Mouse (Mus musculus) neural tube, embryonic 14.5 days (tissue): ENCODE measurements around the gene Adam10. TPM values are rescaled to one million over a fixed set of nuclear protein-coding genes. Genes with fewer than 3 reads are reported as not detected.
A peak's percentile ranks its signal among the peaks of the same experiment; 100 is the strongest.

Source experiments
- ATAC-seq: fragments of 200-750 bp; cut with Nextera tagmentation; 2 replicates; pipeline ENCODE4 v1.8.0; 2017; ENCODE audit warnings: low read depth, mild to moderate bottlenecking, moderate TSS enrichment, moderate library complexity
- H3K27ac ChIP-seq: fragments of 300-500 bp; sonication (generic); 2 replicates; pipeline ENCODE4 v1.5.1; 2014; ENCODE audit warnings: low read depth, mild to moderate bottlenecking, control low read depth, low read length, moderate library complexity, mixed read lengths
- H3K27me3 ChIP-seq: fragments of 300-500 bp; sonication (generic); 2 replicates; pipeline ENCODE4 v1.6.1; 2014; ENCODE audit warnings: low read length; ENCODE audit not compliant: control insufficient read depth, insufficient read depth
- H3K36me3 ChIP-seq: fragments of 300-500 bp; sonication (generic); 2 replicates; pipeline ENCODE4 v1.6.1; 2014; ENCODE audit warnings: low read length, mixed read lengths; ENCODE audit not compliant: control insufficient read depth, insufficient read depth
- H3K4me1 ChIP-seq: fragments of 300-500 bp; sonication (generic); 2 replicates; pipeline ENCODE4 v1.6.1; 2014; ENCODE audit warnings: low read length; ENCODE audit not compliant: control insufficient read depth, insufficient read depth
- H3K4me2 ChIP-seq: fragments of 300-500 bp; sonication (generic); 2 replicates; pipeline ENCODE4 v1.6.1; 2014; ENCODE audit warnings: mild to moderate bottlenecking, low read depth, low read length, control low read depth
- H3K4me3 ChIP-seq: fragments of 300-500 bp; sonication (generic); 2 replicates; pipeline ENCODE4 v1.5.1; 2014; ENCODE audit warnings: low read depth, low read length, control low read depth, mixed read lengths
- H3K9ac ChIP-seq: fragments of 300-500 bp; sonication (generic); replicated peaks from 2 replicates; pipeline ENCODE4 v1.6.1; 2014; ENCODE audit warnings: low read depth, mild to moderate bottlenecking, control low read depth, low read length, mixed read lengths
- H3K9me3 ChIP-seq: fragments of 300-500 bp; sonication (generic); 2 replicates; pipeline ENCODE4 v1.6.1; 2016; ENCODE audit warnings: low read length; ENCODE audit not compliant: control insufficient read depth
- WGBS: fragments of 180-500 bp; shearing (Covaris S2); extraction: QIAGEN DNeasy Blood & Tissue Kit; methylation state at CpG from one replicate; pipeline ENCODE4 v1.1.7; 2014; 5-methylcytosine and 5-hydroxymethylcytosine counted together
- polyA plus RNA-seq: library from polyadenylated mRNA; unstranded; fragments of >200 nt; fragmentation: Nextera tagmentation; extraction: Ambion mirVana; gene quantifications from 2 replicates; pipeline ENCODE4 v1.2.1, GENCODE M21; 2014

The Adam10 gene
- polyA plus RNA-seq, 1 experiment from 2014 or later, result 48.6 TPM

DNA sequence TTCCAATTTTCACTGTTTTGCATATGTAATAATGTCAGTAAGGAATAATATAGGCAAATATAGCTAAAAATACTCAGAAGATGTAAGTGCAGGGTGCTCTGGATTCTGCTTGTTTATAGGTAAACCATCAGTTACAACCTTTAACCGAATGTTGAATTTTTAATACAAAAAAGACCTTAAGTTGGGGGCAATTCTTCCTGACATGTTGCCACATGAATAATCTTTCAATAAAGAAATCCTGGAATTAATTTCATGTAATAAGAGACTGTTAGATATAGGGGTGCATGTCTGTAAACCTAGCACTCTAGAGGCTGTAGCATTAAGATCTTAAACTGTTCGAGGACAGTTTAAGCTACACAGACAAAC, 23.1 kb upstream of the Adam10 start:
- peak overlapping the region; percentile 68 for H3K4me3 ChIP-seq
- peak overlapping the region; percentile 93; the same call in 1 of the 2 replicates for H3K9ac ChIP-seq
- no peak overlapping the region; the same call in 1 of the 2 replicates for H3K27ac ChIP-seq
- H3K9me3 ChIP-seq, result no peaks in the 10 kb centered on the region
- WGBS, result 33% methylated on average over 2 of the region's 2 CpGs
- H3K36me3 ChIP-seq, result no peaks in the 10 kb centered on the region
- H3K4me2 ChIP-seq, result peak overlapping the region; percentile 59
- ATAC-seq, result no peak
- H3K4me1 ChIP-seq, result peaks cover 37% of the 10 kb centered on the region
- H3K27me3 ChIP-seq, result no peaks in the 10 kb centered on the region

- H3K4me3 ChIP-seq, result peak within 1 kb of the TSS; percentile 68
- H3K4me2 ChIP-seq, result peak within 1 kb of the TSS; percentile 59
- H3K36me3 ChIP-seq, result no peaks in the 10 kb centered on the region
- H3K27me3 ChIP-seq, result no peaks in the 10 kb centered on the region
- peak within 1 kb of the TSS; percentile 96 for H3K27ac ChIP-seq
- H3K9me3 ChIP-seq, result no peaks in the 10 kb centered on the region
- peak within 1 kb of the TSS; percentile 93 for H3K9ac ChIP-seq
- WGBS, result under 1% methylated on average over 49 of the region's 72 CpGs
- ATAC-seq, result peak; percentile 64
- peaks cover 37% of the 10 kb centered on the region for H3K4me1 ChIP-seq
Observed at GRCm38 (mm10) chr9:70656130-70657007, 22.4 kb upstream of the Adam10 start, which contains the start of gene Gm10642. Gene Gm10642 (plus strand): TSS chr9:70656251.

GRCm38 (mm10) chr9:70657013-70657967, 21.5 kb upstream of the Adam10 start, which contains the start of gene Mindy2:
Gene Mindy2 (minus strand): TSS chr9:70657174.
- WGBS, result 1% methylated on average over 65 of the region's 67 CpGs
- H3K27ac ChIP-seq, result peak within 1 kb of the TSS; percentile 96
- peak within 1 kb of the TSS; percentile 68 for H3K4me3 ChIP-seq
- peak; percentile 97 for ATAC-seq
- H3K4me2 ChIP-seq, result peak within 1 kb of the TSS; percentile 59
- H3K36me3 ChIP-seq, result no peaks in the 10 kb centered on the region
- no peaks in the 10 kb centered on the region for H3K27me3 ChIP-seq
- H3K4me1 ChIP-seq, result peaks cover 34% of the 10 kb centered on the region
- peak within 1 kb of the TSS; percentile 93 for H3K9ac ChIP-seq
- no peaks in the 10 kb centered on the region for H3K9me3 ChIP-seq

DNA sequence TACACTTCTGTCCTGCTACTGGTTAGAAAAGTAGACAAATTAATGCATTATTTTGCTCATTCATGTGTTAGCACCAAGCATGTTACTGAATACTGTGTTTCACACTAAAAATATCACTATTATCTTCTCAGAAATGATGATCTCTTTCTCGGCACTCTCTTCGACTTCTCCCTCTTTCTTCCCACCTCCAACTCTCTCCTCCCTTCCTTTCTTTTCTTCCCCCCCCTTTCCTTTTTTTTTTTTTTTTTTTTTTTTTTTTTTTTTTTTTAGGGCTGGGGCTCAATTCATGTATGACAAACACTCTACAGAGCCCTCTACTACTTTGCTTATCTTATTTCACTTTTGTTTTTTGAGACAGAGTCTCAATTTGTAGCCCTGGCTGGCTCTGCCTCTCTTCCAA, 20.5 kb upstream of the Adam10 start:
- no peaks in the 10 kb centered on the region for H3K27me3 ChIP-seq
- ATAC-seq, result no peak

DNA sequence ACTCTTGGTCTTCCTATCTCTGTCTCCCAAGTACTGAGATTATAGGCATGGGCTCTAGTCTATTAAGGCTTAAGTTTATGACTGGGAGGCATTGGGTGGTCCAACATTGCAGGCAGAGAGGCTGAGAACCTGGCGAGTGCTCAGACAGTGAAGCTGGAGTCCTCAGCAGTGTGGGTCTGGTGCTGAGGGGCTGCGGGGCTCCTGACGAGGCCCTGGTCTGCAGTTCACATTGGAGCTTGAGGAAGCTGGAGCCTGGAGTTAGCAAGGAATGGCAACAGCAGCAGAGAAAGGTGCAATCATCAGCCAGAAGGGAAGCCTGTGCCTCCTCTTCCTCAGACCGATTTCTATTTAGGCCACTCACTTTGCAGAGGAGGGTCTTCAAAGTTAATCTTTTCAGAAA, 13.9 kb upstream of the Adam10 start:
- 79% methylated on average over 4 of the region's 4 CpGs for WGBS
- Histone ChIP-seq H3K9me3 (no peaks in the 10 kb centered on the region), H3K27me3 (no peaks in the 10 kb centered on the region), H3K9ac (no peak overlapping the region), H3K27ac (no peak overlapping the region), H3K36me3 (no peaks in the 10 kb centered on the region), H3K4me1 (no peaks in the 10 kb centered on the region), H3K4me3 (no peak overlapping the region), H3K4me2 (no peak overlapping the region)
- no peak for ATAC-seq

More for the DNA sequence above, 20.5 kb upstream of the Adam10 start:
- no peak overlapping the region for H3K4me3 ChIP-seq
- no peaks in the 10 kb centered on the region for H3K36me3 ChIP-seq
- H3K9ac ChIP-seq, result no peak overlapping the region
- WGBS, result 70% methylated on average over 2 of the region's 2 CpGs
- no peaks in the 10 kb centered on the region for H3K9me3 ChIP-seq
- peaks cover 24% of the 10 kb centered on the region for H3K4me1 ChIP-seq
- H3K27ac ChIP-seq, result no peak overlapping the region
- no peak overlapping the region for H3K4me2 ChIP-seq

GRCm38 (mm10) chr9:70665372-70666145, 13.2 kb upstream of the Adam10 start:
- Histone ChIP-seq H3K27ac (no peak overlapping the region), H3K36me3 (no peaks in the 10 kb centered on the region), H3K4me2 (no peak overlapping the region), H3K9ac (no peak overlapping the region), H3K27me3 (no peaks in the 10 kb centered on the region), H3K4me3 (no peak overlapping the region), H3K4me1 (no peaks in the 10 kb centered on the region), H3K9me3 (no peaks in the 10 kb centered on the region)
- 74% methylated on average over 16 of the region's 16 CpGs for WGBS
- ATAC-seq, result no peak

- Histone ChIP-seq H3K27ac (no peak overlapping the region), H3K4me3 (no peak overlapping the region), H3K9ac (no peak overlapping the region), H3K36me3 (no peaks in the 10 kb centered on the region), H3K4me2 (no peak overlapping the region), H3K4me1 (no peaks in the 10 kb centered on the region), H3K27me3 (no peaks in the 10 kb centered on the region), H3K9me3 (no peaks in the 10 kb centered on the region)
- 74% methylated on average over 7 of the region's 7 CpGs for WGBS
- no peak for ATAC-seq
Observed at GRCm38 (mm10) chr9:70666811-70667210, 12.0 kb upstream of the Adam10 start.

DNA sequence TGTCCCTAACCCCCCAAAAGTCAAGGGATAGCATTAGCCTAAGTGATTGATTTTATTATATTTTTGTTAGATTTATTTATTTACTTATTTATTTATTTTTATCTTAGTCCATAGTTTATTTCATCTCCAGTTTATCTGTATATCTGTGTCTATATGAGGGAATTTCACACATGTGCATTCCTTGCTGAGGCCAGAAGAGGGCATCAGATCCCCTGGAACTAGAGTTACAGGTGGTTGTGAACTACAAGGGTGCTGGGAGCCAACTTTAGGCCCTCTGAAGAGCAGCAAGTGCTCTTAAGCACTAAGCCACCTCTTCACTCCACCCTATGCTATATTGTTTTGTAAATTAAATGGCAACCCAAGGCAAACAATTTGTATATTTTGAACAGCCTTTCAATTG, 10.7 kb upstream of the Adam10 start:
- ATAC-seq, result no peak
- Histone ChIP-seq H3K27ac (no peak overlapping the region), H3K9ac (no peak overlapping the region), H3K27me3 (no peaks in the 10 kb centered on the region), H3K9me3 (no peaks in the 10 kb centered on the region), H3K4me3 (no peak overlapping the region), H3K4me1 (no peaks in the 10 kb centered on the region), H3K36me3 (no peaks in the 10 kb centered on the region), H3K4me2 (no peak overlapping the region)
